Mouse (Mus musculus) forebrain, postnatal 0 days (tissue): ENCODE data around the gene Cd300a. TPM values are rescaled to one million over a fixed set of nuclear protein-coding genes. Genes with fewer than 3 reads are reported as not detected.

ENCODE experiments used
- ATAC-seq: fragments of 200-750 bp; cut with Nextera tagmentation; 2 replicates; pipeline ENCODE4 v1.8.0; 2017; ENCODE audit warnings: mild to moderate bottlenecking, moderate library complexity
- DNase-seq: peaks from one replicate; pipeline ENCODE4 v3.0.0-alpha.2; 2015
- H3K27ac ChIP-seq: fragments of 300-500 bp; sonication (generic); 2 replicates; pipeline ENCODE4 v1.5.1; 2014; ENCODE audit warnings: low read depth, mild to moderate bottlenecking, antibody characterized with exemption, low read length, moderate library complexity, mixed read lengths
- H3K27me3 ChIP-seq: fragments of 300-500 bp; sonication (generic); 2 replicates; pipeline ENCODE4 v1.6.1; 2014; ENCODE audit warnings: mild to moderate bottlenecking, low read length, mixed read lengths; ENCODE audit not compliant: insufficient read depth
- H3K36me3 ChIP-seq: fragments of 300-500 bp; sonication (generic); 2 replicates; pipeline ENCODE4 v1.6.1; 2014; ENCODE audit warnings: mild to moderate bottlenecking, moderate library complexity; ENCODE audit not compliant: insufficient read depth
- H3K4me1 ChIP-seq: fragments of 300-500 bp; sonication (generic); 2 replicates; pipeline ENCODE4 v1.6.1; 2014; ENCODE audit warnings: antibody characterized with exemption; ENCODE audit not compliant: insufficient read depth
- H3K4me2 ChIP-seq: fragments of 300-500 bp; sonication (generic); 2 replicates; pipeline ENCODE4 v1.6.1; 2014; ENCODE audit warnings: low read depth, mild to moderate bottlenecking, moderate library complexity
- H3K4me3 ChIP-seq: fragments of 300-500 bp; sonication (generic); 2 replicates; pipeline ENCODE4 v1.5.1; 2014; ENCODE audit warnings: low read depth, low read length, mixed read lengths
- H3K9ac ChIP-seq: fragments of 300-500 bp; sonication (generic); 2 replicates; pipeline ENCODE4 v1.6.1; 2014; ENCODE audit warnings: mild to moderate bottlenecking
- H3K9me3 ChIP-seq: fragments of 300-500 bp; sonication (generic); 2 replicates; pipeline ENCODE4 v1.6.1; 2016; ENCODE audit warnings: low read length
- CTCF ChIP-seq: sonication (generic); IDR thresholded peaks from 2 replicates; pipeline ENCODE4 v1.5.1; 2016; ENCODE audit warnings: antibody characterized with exemption, control low read depth, low read depth
- WGBS: fragments of 180-500 bp; shearing (Covaris S2); extraction: QIAGEN DNeasy Blood & Tissue Kit; methylation state at CpG from one replicate; pipeline ENCODE4 v1.1.7; 2014; 5-methylcytosine and 5-hydroxymethylcytosine counted together
- polyA plus RNA-seq: library from polyadenylated mRNA; unstranded; fragments of >200 nt; fragmentation: Nextera tagmentation; extraction: Ambion mirVana; gene quantifications from 2 replicates; pipeline ENCODE4 v1.2.1, GENCODE M21; 2015
- total RNA-seq: library from RNA; depleted of rRNA; stranded (reverse); fragments of >200 nt; gene quantifications from 2 replicates; pipeline ENCODE4 v1.2.3, GENCODE M21; 2014; rRNA removed

Gene Cd300a
- total and polyA plus RNA-seq, 2 experiments from 2014 or later: 0.86 to 1.4 TPM

GRCm38 (mm10) chr11:114931041-114931440, 41.2 kb downstream of the Cd300a start:
- H3K4me2 ChIP-seq: no peak overlapping the region
- no peak for ATAC-seq
- H3K9me3 ChIP-seq: no peaks in the 10 kb centered on the region
- no peak overlapping the region for H3K27ac ChIP-seq
- TF ChIP-seq CTCF: no peak
- no peaks in the 10 kb centered on the region for H3K27me3 ChIP-seq
- no peaks in the 10 kb centered on the region for H3K36me3 ChIP-seq
- no peak overlapping the region for H3K9ac ChIP-seq
- DNase-seq: no peak
- no peaks in the 10 kb centered on the region for H3K4me1 ChIP-seq
- 82% methylated on average over 5 of the region's 5 CpGs for WGBS
- H3K4me3 ChIP-seq: no peak overlapping the region

GRCm38 (mm10) chr11:114933591-114933990, 43.8 kb downstream of the Cd300a start:
- ATAC-seq (no peak), DNase-seq (no peak)
- 83% methylated on average over 4 of the region's 4 CpGs for WGBS
- TF ChIP-seq CTCF: no peak
- no peak overlapping the region for H3K4me3 ChIP-seq
- H3K9ac ChIP-seq: no peak overlapping the region
- H3K27me3 ChIP-seq: no peaks in the 10 kb centered on the region
- H3K4me2 ChIP-seq: no peak overlapping the region
- no peak overlapping the region for H3K27ac ChIP-seq
- no peaks in the 10 kb centered on the region for H3K9me3 ChIP-seq
- H3K36me3 ChIP-seq: no peaks in the 10 kb centered on the region
- H3K4me1 ChIP-seq: no peaks in the 10 kb centered on the region

GRCm38 (mm10) chr11:114934144-114934543, 44.3 kb downstream of the Cd300a start, which contains the start of gene Cd300lb:
TSS of gene Cd300lb (minus strand) at chr11:114934386.
- H3K4me3 ChIP-seq: no peak within 1 kb of the TSS
- no peaks in the 10 kb centered on the region for H3K27me3 ChIP-seq
- no peak within 1 kb of the TSS for H3K9ac ChIP-seq
- H3K9me3 ChIP-seq: no peaks in the 10 kb centered on the region
- H3K4me1 ChIP-seq: no peaks in the 10 kb centered on the region
- H3K36me3 ChIP-seq: no peaks in the 10 kb centered on the region
- WGBS: 62% methylated on average over 6 of the region's 6 CpGs
- ATAC-seq: no peak
- DNase-seq: no peak
- H3K4me2 ChIP-seq: no peak within 1 kb of the TSS
- TF ChIP-seq CTCF: no peak
- H3K27ac ChIP-seq: no peak within 1 kb of the TSS

Other genes with a start within 250 kb of the Cd300a start
- 1,173 and 2,728 TPM in 2 replicates for gene Rpl38, start 221.5 kb upstream of the Cd300a start, total RNA-seq
- gene Rpl38, start 221.5 kb upstream of the Cd300a start, polyA plus RNA-seq: 1,003 and 1,434 TPM in 2 replicates
- gene Ttyh2, start 214.6 kb upstream of the Cd300a start, total RNA-seq: 26.6 and 29.9 TPM in 2 replicates
- 24.4 and 26.4 TPM in 2 replicates for gene Ttyh2, start 214.6 kb upstream of the Cd300a start, polyA plus RNA-seq
- 4.7 and 8.9 TPM in 2 replicates for gene Dnaic2, start 162.6 kb upstream of the Cd300a start, total RNA-seq
- gene Dnaic2, start 162.6 kb upstream of the Cd300a start, polyA plus RNA-seq: 3.1 and 4.4 TPM in 2 replicates
- 3.2 TPM in 2 replicates for gene Kif19a, start 124.7 kb upstream of the Cd300a start, total RNA-seq
- 0.57 and 0.79 TPM in 2 replicates for gene Kif19a, start 124.7 kb upstream of the Cd300a start, polyA plus RNA-seq
- 28.2 and 29.1 TPM in 2 replicates for gene Btbd17, start 94.1 kb upstream of the Cd300a start, total RNA-seq
- 12.0 and 20.1 TPM in 2 replicates for gene Btbd17, start 94.1 kb upstream of the Cd300a start, polyA plus RNA-seq
- not detected in 2 replicates for gene Gpr142, start 91.1 kb upstream of the Cd300a start, total RNA-seq
- not detected in 2 replicates for gene Gpr142, start 91.1 kb upstream of the Cd300a start, polyA plus RNA-seq
- gene Gprc5c, start 38.9 kb upstream of the Cd300a start, total RNA-seq: 4.4 and 7.9 TPM in 2 replicates
- 5.5 and 5.8 TPM in 2 replicates for gene Gprc5c, start 38.9 kb upstream of the Cd300a start, polyA plus RNA-seq
- gene Cd300lb, start 44.3 kb downstream of the Cd300a start, total RNA-seq: not detected in 2 replicates
- not detected in 2 replicates for gene Cd300lb, start 44.3 kb downstream of the Cd300a start, polyA plus RNA-seq
- not detected in 2 replicates for gene Cd300c, start 79.1 kb downstream of the Cd300a start, total RNA-seq
- not detected in 2 replicates for gene Cd300c, start 79.1 kb downstream of the Cd300a start, polyA plus RNA-seq
- gene Cd300ld, start 99.9 kb downstream of the Cd300a start, total RNA-seq: 0.10 TPM in 1 of 2 replicates, not detected in the other
- gene Cd300ld, start 99.9 kb downstream of the Cd300a start, polyA plus RNA-seq: 0.06 TPM in 1 of 2 replicates, not detected in the other
- 1.5 TPM in 2 replicates for gene Cd300c2, start 111.8 kb downstream of the Cd300a start, total RNA-seq
- gene Cd300c2, start 111.8 kb downstream of the Cd300a start, polyA plus RNA-seq: 2.5 and 2.8 TPM in 2 replicates
- not detected in 2 replicates for gene Cd300ld2, start 126.2 kb downstream of the Cd300a start, total RNA-seq
- not detected in 2 replicates for gene Cd300ld2, start 126.2 kb downstream of the Cd300a start, polyA plus RNA-seq
- gene Cd300ld4, start 137.0 kb downstream of the Cd300a start, total RNA-seq: not detected in 2 replicates
- gene Cd300ld4, start 137.0 kb downstream of the Cd300a start, polyA plus RNA-seq: not detected in 2 replicates
- not detected in 2 replicates for gene Cd300ld5, start 147.7 kb downstream of the Cd300a start, total RNA-seq
- gene Cd300ld5, start 147.7 kb downstream of the Cd300a start, polyA plus RNA-seq: not detected in 2 replicates
- gene Cd300ld3, start 158.4 kb downstream of the Cd300a start, total RNA-seq: not detected in 2 replicates
- gene Cd300ld3, start 158.4 kb downstream of the Cd300a start, polyA plus RNA-seq: not detected in 2 replicates
- gene Cd300e, start 172.1 kb downstream of the Cd300a start, total RNA-seq: not detected in 2 replicates
- gene Cd300e, start 172.1 kb downstream of the Cd300a start, polyA plus RNA-seq: 0.09 TPM in 1 of 2 replicates, not detected in the other
- gene Rab37, start 201.4 kb downstream of the Cd300a start, total RNA-seq: 0.38 and 0.57 TPM in 2 replicates
- 0.82 and 0.84 TPM in 2 replicates for gene Rab37, start 201.4 kb downstream of the Cd300a start, polyA plus RNA-seq
- gene Cd300lf, start 244.0 kb downstream of the Cd300a start, total RNA-seq: 0.24 TPM in 1 of 2 replicates, not detected in the other
- gene Cd300lf, start 244.0 kb downstream of the Cd300a start, polyA plus RNA-seq: 0.05 and 0.18 TPM in 2 replicates